Mouse (Mus musculus): ENCODE measurements around the gene Tmem223.
"Not testable (repeated sequence)": the region's sequence is repeated elsewhere in the genome, so short reads cannot be mapped to it uniquely, and the experiment has no call there.

Tmem223 gene

GRCm38 (mm10) chr19:8770567-8771270, at the start of gene Tmem223:
TSS of gene Tmem223 (plus strand) at chr19:8770996.
- peak; percentile 80 to 85 for DNase-seq (ENCODE audit: low spot score in 2 of 2)

- DNase-seq (ENCODE audit: low spot score in 2 of 2) = no peak
Observed at GRCm38 (mm10) chr19:8721378-8721777, 49.4 kb upstream of the Tmem223 start.

GRCm38 (mm10) chr19:8722021-8722420, 48.8 kb upstream of the Tmem223 start:
- no peak for DNase-seq (ENCODE audit: low spot score in 2 of 2)

GRCm38 (mm10) chr19:8722559-8722906, 48.3 kb upstream of the Tmem223 start:
- DNase-seq (ENCODE audit: low spot score in 2 of 2) = no peak

GRCm38 (mm10) chr19:8722907-8723573, 47.8 kb upstream of the Tmem223 start, which contains the start of gene Slc3a2:
TSS of gene Slc3a2 (minus strand) at chr19:8723369.
- peak; percentile 96 to 97 for DNase-seq (ENCODE audit: low spot score in 2 of 2)

GRCm38 (mm10) chr19:8723574-8724346, 47.0 kb upstream of the Tmem223 start:
- no peak for DNase-seq (ENCODE audit: low spot score in 2 of 2)

GRCm38 (mm10) chr19:8724392-8724791, 46.4 kb upstream of the Tmem223 start:
- DNase-seq (ENCODE audit: low spot score in 2 of 2) = no peak

GRCm38 (mm10) chr19:8725081-8725613, 45.6 kb upstream of the Tmem223 start:
- DNase-seq (ENCODE audit: low spot score in 2 of 2) = no peak

- no peak for DNase-seq (ENCODE audit: low spot score in 2 of 2)
Observed at GRCm38 (mm10) chr19:8726609-8727390, 44.0 kb upstream of the Tmem223 start.

GRCm38 (mm10) chr19:8727495-8728114, 43.2 kb upstream of the Tmem223 start:
- DNase-seq (ENCODE audit: low spot score in 2 of 2) = no peak

- DNase-seq (ENCODE audit: low spot score in 2 of 2) = not testable (repeated sequence)
Observed at GRCm38 (mm10) chr19:8728335-8729099, 42.3 kb upstream of the Tmem223 start.

GRCm38 (mm10) chr19:8734334-8734733, 36.5 kb upstream of the Tmem223 start:
- DNase-seq (ENCODE audit: low spot score in 2 of 2) = no peak

GRCm38 (mm10) chr19:8735389-8736159, 35.2 kb upstream of the Tmem223 start, which contains the start of gene Wdr74:
TSS of gene Wdr74 (plus strand) at chr19:8735827.
- peak; percentile 95 to 98 for DNase-seq (ENCODE audit: low spot score in 2 of 2)

GRCm38 (mm10) chr19:8736160-8736467, 34.7 kb upstream of the Tmem223 start:
- DNase-seq (ENCODE audit: low spot score in 2 of 2) = no peak

- DNase-seq (ENCODE audit: low spot score in 2 of 2) = no peak
Observed at GRCm38 (mm10) chr19:8738911-8739310, 31.9 kb upstream of the Tmem223 start.

- no peak for DNase-seq (ENCODE audit: low spot score in 2 of 2)
Observed at GRCm38 (mm10) chr19:8739646-8740045, 31.1 kb upstream of the Tmem223 start.

GRCm38 (mm10) chr19:8740603-8741002, 30.2 kb upstream of the Tmem223 start, which contains the start of gene 1700092M07Rik:
TSS of gene 1700092M07Rik (plus strand) at chr19:8740718.
- no peak for DNase-seq (ENCODE audit: low spot score in 2 of 2)

GRCm38 (mm10) chr19:8741243-8741869, 29.4 kb upstream of the Tmem223 start, which contains the start of gene Stx5a:
TSS of gene Stx5a (plus strand) at chr19:8741413.
- peak; percentile 95 to 97 for DNase-seq (ENCODE audit: low spot score in 2 of 2)

GRCm38 (mm10) chr19:8742176-8742575, 28.6 kb upstream of the Tmem223 start:
- DNase-seq (ENCODE audit: low spot score in 2 of 2) = no peak
